Mouse (Mus musculus) erythroblast, embryonic 14.5 days (primary cell): ENCODE measurements around the gene Ust.

ENCODE experiments used
- GATA1 ChIP-seq: IDR thresholded peaks from 2 replicates; pipeline ENCODE4 v1.6.1; 2012; ENCODE audit warnings: low read length, inconsistent platforms, mixed read lengths
- TAL1 ChIP-seq: IDR thresholded peaks from 3 replicates; pipeline ENCODE4 v1.6.1; 2012; ENCODE audit warnings: low read length, inconsistent platforms, mixed read lengths

GRCm38 (mm10) chr10:8520766-8521395 is 2.3 kb upstream of the Ust start:
- TF ChIP-seq GATA1 (no peak), TAL1 (no peak)
